Mouse (Mus musculus): ENCODE measurements around the gene Traf3ip3.

DNA sequence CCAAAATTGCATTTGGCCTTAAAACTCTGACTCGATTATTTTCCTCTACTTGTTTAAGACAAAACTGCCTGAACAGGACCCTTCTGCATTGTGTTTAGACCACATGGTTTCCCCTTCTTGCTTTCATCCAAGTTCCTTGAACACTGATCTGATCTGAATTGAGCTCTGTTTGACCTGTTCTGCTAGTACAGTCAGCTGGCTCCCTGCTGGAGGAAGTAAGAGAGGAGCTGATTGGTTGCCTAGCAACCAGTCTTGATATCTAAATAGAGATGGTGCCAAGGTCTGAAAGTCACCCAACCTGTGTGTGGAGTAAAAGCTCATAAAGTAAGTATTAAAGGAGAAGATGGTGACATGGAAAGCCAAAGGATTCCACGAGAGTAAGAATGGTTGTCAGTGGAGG, 31.6 kb downstream of the Traf3ip3 start:
- TF ChIP-seq GATA1 (IDR thresholded peaks at IDR 0.05; ENCODE audit: low read length) (no peak), TAL1 (IDR thresholded peaks at IDR 0.05; ENCODE audit: low read length) (no peak)

All from erythroblast, embryonic 14.5 days (primary cell).